Mouse (Mus musculus) hindbrain, embryonic 14.5 days (tissue): ENCODE measurements around the gene D430041D05Rik. TPM values are rescaled to one million over a fixed set of nuclear protein-coding genes. Genes with fewer than 3 reads are reported as not detected.

ENCODE experiments used
- ATAC-seq: fragments of 200-750 bp; cut with Nextera tagmentation; 2 replicates; pipeline ENCODE4 v1.8.0; 2017; ENCODE audit warnings: moderate number of reproducible peaks, mild to moderate bottlenecking, moderate TSS enrichment, moderate library complexity; ENCODE audit not compliant: low FRiP score
- DNase-seq: peaks from one replicate; pipeline ENCODE4 v3.0.0-alpha.2; 2015; ENCODE audit warnings: low spot score
- H3K27ac ChIP-seq: fragments of 300-500 bp; sonication (generic); 2 replicates; pipeline ENCODE4 v1.5.1; 2014; ENCODE audit warnings: mild to moderate bottlenecking, moderate library complexity
- H3K27me3 ChIP-seq: fragments of 300-500 bp; sonication (generic); 2 replicates; pipeline ENCODE4 v1.6.1; 2014; ENCODE audit warnings: mild to moderate bottlenecking, low read length, mixed read lengths; ENCODE audit not compliant: control insufficient read depth, insufficient read depth
- H3K36me3 ChIP-seq: fragments of 300-500 bp; sonication (generic); replicated peaks from 2 replicates; pipeline ENCODE4 v1.6.1; 2014; ENCODE audit not compliant: control insufficient read depth, insufficient read depth
- H3K4me1 ChIP-seq: fragments of 300-500 bp; sonication (generic); replicated peaks from 2 replicates; pipeline ENCODE4 v1.6.1; 2014; ENCODE audit warnings: antibody characterized with exemption, low read length, mixed read lengths; ENCODE audit not compliant: control insufficient read depth, insufficient read depth
- H3K4me2 ChIP-seq: fragments of 300-500 bp; sonication (generic); replicated peaks from 2 replicates; pipeline ENCODE4 v1.6.1; 2014; ENCODE audit warnings: mild to moderate bottlenecking, moderate library complexity
- H3K4me3 ChIP-seq: fragments of 300-500 bp; sonication (generic); replicated peaks from 2 replicates; pipeline ENCODE4 v1.5.1; 2014; ENCODE audit warnings: mild to moderate bottlenecking, low read length
- H3K9ac ChIP-seq: fragments of 300-500 bp; sonication (generic); 2 replicates; pipeline ENCODE4 v1.6.1; 2014
- H3K9me3 ChIP-seq: fragments of 300-500 bp; sonication (generic); 2 replicates; pipeline ENCODE4 v1.6.1; 2016; ENCODE audit warnings: low read length; ENCODE audit not compliant: control insufficient read depth
- WGBS: fragments of 180-500 bp; shearing (Covaris S2); extraction: QIAGEN DNeasy Blood & Tissue Kit; methylation state at CpG from one replicate; pipeline ENCODE4 v1.1.7; 2014; 5-methylcytosine and 5-hydroxymethylcytosine counted together
- polyA plus RNA-seq: library from polyadenylated mRNA; unstranded; fragments of >200 nt; fragmentation: Nextera tagmentation; extraction: Ambion mirVana; gene quantifications from 2 replicates; pipeline ENCODE4 v1.2.1, GENCODE M21; 2014

Gene D430041D05Rik
- polyA plus RNA-seq, 1 experiment from 2014 or later = 13.4 TPM

- DNase-seq = no peak
- H3K27ac ChIP-seq = peak overlapping the region; percentile 52; the same call in 1 of the 2 replicates
- H3K36me3 ChIP-seq = peaks cover 17% of the 10 kb centered on the region
- no peaks in the 10 kb centered on the region for H3K9me3 ChIP-seq
- H3K4me3 ChIP-seq = no peak overlapping the region
- H3K4me1 ChIP-seq = peaks cover 18% of the 10 kb centered on the region
- no peaks in the 10 kb centered on the region for H3K27me3 ChIP-seq
- peak; percentile 22; the same call in 1 of the 2 replicates for ATAC-seq
- no peak overlapping the region for H3K9ac ChIP-seq
- WGBS = 30% methylated on average over 10 of the region's 10 CpGs
- no peak overlapping the region for H3K4me2 ChIP-seq
These were observed 192.7 kb downstream of the D430041D05Rik start for GRCm38 (mm10) chr2:104218114-104218513.

DNA sequence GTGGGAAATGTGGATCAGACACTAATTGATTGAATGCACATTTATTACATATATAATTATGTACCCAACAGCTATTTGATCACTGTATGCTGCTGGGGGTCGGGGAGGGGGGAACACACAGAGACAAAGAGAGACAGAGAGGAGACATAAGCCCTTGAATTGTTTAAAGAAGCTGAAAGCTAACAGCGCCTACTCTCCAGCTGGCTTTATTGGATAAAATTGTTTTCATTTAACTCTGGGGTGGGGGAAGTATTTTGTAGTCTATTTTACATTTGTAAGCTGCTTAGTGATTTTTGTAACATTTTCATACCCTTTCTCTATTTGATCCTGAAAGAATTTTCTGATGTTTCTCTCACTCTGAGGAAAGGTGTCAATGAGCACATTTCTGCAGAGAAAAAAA is 201.4 kb downstream of the D430041D05Rik start:
- peaks cover 20% of the 10 kb centered on the region for H3K36me3 ChIP-seq
- H3K4me2 ChIP-seq = no peak overlapping the region
- H3K27me3 ChIP-seq = no peaks in the 10 kb centered on the region
- DNase-seq (no peak), ATAC-seq (no peak)
- H3K4me1 ChIP-seq = peaks cover 21% of the 10 kb centered on the region
- no peak overlapping the region for H3K4me3 ChIP-seq
- H3K27ac ChIP-seq = no peak overlapping the region
- whole genome bisulfite sequencing = 80% methylated on average over 2 of the region's 2 CpGs
- no peaks in the 10 kb centered on the region for H3K9me3 ChIP-seq
- H3K9ac ChIP-seq = no peak overlapping the region

GRCm38 (mm10) chr2:104208415-104208814 is 202.4 kb downstream of the D430041D05Rik start:
- peak; percentile 44; the same call in 1 of the 2 replicates for ATAC-seq
- no peak overlapping the region for H3K9ac ChIP-seq
- H3K27ac ChIP-seq = peak overlapping the region; percentile 40
- H3K9me3 ChIP-seq = no peaks in the 10 kb centered on the region
- WGBS = 45% methylated on average over 5 of the region's 5 CpGs
- no peak for DNase-seq
- H3K4me2 ChIP-seq = peak overlapping the region; percentile 28
- H3K4me3 ChIP-seq = no peak overlapping the region
- H3K4me1 ChIP-seq = peaks cover 21% of the 10 kb centered on the region
- H3K27me3 ChIP-seq = no peaks in the 10 kb centered on the region
- peaks cover 22% of the 10 kb centered on the region for H3K36me3 ChIP-seq

- peaks cover 21% of the 10 kb centered on the region for H3K4me1 ChIP-seq
- H3K4me2 ChIP-seq = peak overlapping the region; percentile 28
- H3K9ac ChIP-seq = peak overlapping the region; percentile 37; the same call in 1 of the 2 replicates
- WGBS = 21% methylated on average over 10 of the region's 10 CpGs
- H3K27me3 ChIP-seq = no peaks in the 10 kb centered on the region
- peak overlapping the region; percentile 40 for H3K27ac ChIP-seq
- peak; percentile 68 for DNase-seq
- no peaks in the 10 kb centered on the region for H3K9me3 ChIP-seq
- peak; percentile 92 for ATAC-seq
- H3K36me3 ChIP-seq = peaks cover 17% of the 10 kb centered on the region
- no peak overlapping the region for H3K4me3 ChIP-seq
These were observed 202.9 kb downstream of the D430041D05Rik start for GRCm38 (mm10) chr2:104207948-104208347.

DNA sequence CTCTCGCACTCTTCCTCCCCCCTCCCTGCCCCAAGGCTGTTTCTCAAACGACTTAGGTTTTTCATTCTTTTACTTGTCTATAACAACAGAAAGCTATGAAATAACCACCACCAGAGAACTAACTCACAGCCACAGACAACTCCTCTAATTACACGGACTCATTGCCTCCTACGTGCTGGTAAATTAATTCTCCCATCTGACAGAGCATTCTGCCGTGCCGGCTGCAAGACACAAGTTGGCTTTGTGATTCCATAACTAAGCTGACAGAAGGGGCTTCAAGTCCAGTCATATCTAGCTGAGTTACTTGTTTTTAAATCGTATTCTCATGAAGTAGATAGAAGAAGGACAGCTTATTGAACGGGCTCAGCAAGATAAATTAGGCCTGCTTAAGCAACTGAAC is 205.2 kb downstream of the D430041D05Rik start:
- 46% methylated on average over 8 of the region's 8 CpGs for WGBS
- DNase-seq (no peak), ATAC-seq (no peak)
- H3K27ac ChIP-seq = no peak overlapping the region
- H3K27me3 ChIP-seq = no peaks in the 10 kb centered on the region
- no peak overlapping the region for H3K4me2 ChIP-seq
- no peak overlapping the region for H3K4me3 ChIP-seq
- H3K4me1 ChIP-seq = peaks cover 21% of the 10 kb centered on the region
- H3K36me3 ChIP-seq = peaks cover 21% of the 10 kb centered on the region
- H3K9me3 ChIP-seq = no peaks in the 10 kb centered on the region
- H3K9ac ChIP-seq = no peak overlapping the region

- Histone ChIP-seq H3K9me3 (no peaks in the 10 kb centered on the region), H3K4me1 (no peaks in the 10 kb centered on the region; the same call in 1 of the 2 replicates), H3K4me3 (no peak overlapping the region), H3K9ac (no peak overlapping the region), H3K4me2 (no peak overlapping the region), H3K27ac (no peak overlapping the region), H3K36me3 (peaks cover 22% of the 10 kb centered on the region), H3K27me3 (no peaks in the 10 kb centered on the region)
- ATAC-seq (no peak), DNase-seq (no peak)
- 57% methylated on average over 3 of the region's 3 CpGs for WGBS
These were observed 210.6 kb downstream of the D430041D05Rik start for GRCm38 (mm10) chr2:104200211-104200610.

DNA sequence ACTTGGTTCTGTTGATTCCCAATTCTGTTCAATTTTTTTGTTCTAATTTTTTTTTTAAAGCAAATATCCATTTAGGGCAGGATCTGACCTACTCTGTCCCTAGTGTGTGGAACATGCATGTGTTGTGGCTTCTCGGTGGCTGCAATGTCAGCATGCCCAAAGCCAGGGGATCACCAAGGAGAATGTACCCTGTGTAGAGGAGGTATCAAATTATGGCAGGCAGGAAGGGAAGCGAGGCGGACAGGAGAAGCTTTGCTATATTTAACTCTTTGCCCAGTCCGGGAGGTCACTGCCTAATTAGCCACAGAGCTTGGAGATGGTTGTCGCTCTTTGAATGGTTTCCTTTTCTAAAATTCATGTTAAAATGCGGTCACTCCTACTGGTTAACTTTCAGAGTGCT is 212.6 kb downstream of the D430041D05Rik start:
- Histone ChIP-seq H3K9ac (no peak overlapping the region), H3K4me1 (no peaks in the 10 kb centered on the region), H3K4me2 (no peak overlapping the region), H3K27me3 (no peaks in the 10 kb centered on the region), H3K36me3 (peaks cover 10% of the 10 kb centered on the region; the same call in 1 of the 2 replicates), H3K27ac (no peak overlapping the region), H3K4me3 (no peak overlapping the region), H3K9me3 (no peaks in the 10 kb centered on the region)
- WGBS = 87% methylated on average over 6 of the region's 6 CpGs
- ATAC-seq = no peak
- DNase-seq = no peak

DNA sequence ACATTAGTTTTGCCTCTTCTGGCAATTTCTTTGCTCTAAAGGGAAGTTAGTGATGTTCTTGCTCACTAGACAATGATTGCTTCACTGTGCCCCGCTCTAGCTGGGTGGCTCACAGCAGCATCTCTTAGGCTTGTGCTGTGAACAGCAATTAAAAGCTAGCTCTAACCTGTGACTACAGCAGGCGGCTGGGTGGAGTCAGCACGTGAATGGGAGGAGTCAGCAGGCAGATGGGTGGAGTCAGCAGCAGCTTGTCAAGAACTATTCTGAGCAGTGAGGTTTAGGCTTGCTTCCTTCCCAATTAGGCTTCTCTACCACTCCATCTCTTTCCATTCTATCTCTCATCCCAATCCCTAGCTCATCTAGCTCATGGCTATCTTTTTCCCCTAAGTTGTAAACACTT is 213.5 kb downstream of the D430041D05Rik start:
- no peak overlapping the region for H3K4me3 ChIP-seq
- H3K27me3 ChIP-seq = no peaks in the 10 kb centered on the region
- H3K36me3 ChIP-seq = peaks cover 10% of the 10 kb centered on the region; the same call in 1 of the 2 replicates
- H3K9me3 ChIP-seq = no peaks in the 10 kb centered on the region
- H3K27ac ChIP-seq = no peak overlapping the region
- H3K4me1 ChIP-seq = no peaks in the 10 kb centered on the region
- WGBS = 40% methylated on average over 3 of the region's 3 CpGs
- no peak overlapping the region for H3K9ac ChIP-seq
- no peak for DNase-seq
- ATAC-seq = no peak
- H3K4me2 ChIP-seq = no peak overlapping the region

GRCm38 (mm10) chr2:104192401-104193141 is 218.2 kb downstream of the D430041D05Rik start:
- no peaks in the 10 kb centered on the region for H3K9me3 ChIP-seq
- DNase-seq = no peak
- no peak overlapping the region for H3K27ac ChIP-seq
- no peak for ATAC-seq
- no peak overlapping the region for H3K4me3 ChIP-seq
- no peak overlapping the region for H3K4me2 ChIP-seq
- H3K36me3 ChIP-seq = no peaks in the 10 kb centered on the region
- no peak overlapping the region for H3K9ac ChIP-seq
- no peaks in the 10 kb centered on the region for H3K4me1 ChIP-seq
- WGBS = 90% methylated on average over 18 of the region's 18 CpGs
- H3K27me3 ChIP-seq = no peaks in the 10 kb centered on the region
